Mouse (Mus musculus) frontal cortex, postnatal 14 days (tissue): ENCODE measurements around the gene Cd209d.
"Not testable (repeated sequence)": the region's sequence is repeated elsewhere in the genome, so short reads cannot be mapped to it uniquely, and the experiment has no call there.

ENCODE experiments used
- DNase-seq, 2 experiments: peaks; one replicate each; pipeline ENCODE4 v3.0.0; 2022; ENCODE audit warnings: low spot score in 2 of 2

Gene Cd209d

DNA sequence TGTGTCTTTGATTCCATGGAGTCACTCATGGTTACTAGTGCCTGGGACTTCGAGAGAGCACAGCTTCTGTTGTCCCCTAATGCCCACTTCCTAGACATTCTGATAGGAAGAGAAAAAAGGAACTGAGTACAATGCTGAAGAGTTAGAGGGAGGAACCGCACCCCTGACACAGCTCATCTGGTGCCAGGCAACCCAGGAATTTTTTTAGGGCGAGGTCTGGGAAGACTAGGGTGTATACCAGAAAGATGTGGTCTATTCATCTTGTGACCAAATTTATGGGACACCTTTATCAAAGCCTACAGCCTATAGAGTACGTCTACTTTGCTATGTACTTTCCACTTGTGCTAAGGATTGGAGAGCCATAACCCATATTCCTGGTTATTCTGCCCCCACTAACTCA lies at the start of gene Cd209d:
Gene Cd209d, minus strand, starts transcription at position 101 of the 400 bp plus-strand sequence.
- no peak for DNase-seq

DNA sequence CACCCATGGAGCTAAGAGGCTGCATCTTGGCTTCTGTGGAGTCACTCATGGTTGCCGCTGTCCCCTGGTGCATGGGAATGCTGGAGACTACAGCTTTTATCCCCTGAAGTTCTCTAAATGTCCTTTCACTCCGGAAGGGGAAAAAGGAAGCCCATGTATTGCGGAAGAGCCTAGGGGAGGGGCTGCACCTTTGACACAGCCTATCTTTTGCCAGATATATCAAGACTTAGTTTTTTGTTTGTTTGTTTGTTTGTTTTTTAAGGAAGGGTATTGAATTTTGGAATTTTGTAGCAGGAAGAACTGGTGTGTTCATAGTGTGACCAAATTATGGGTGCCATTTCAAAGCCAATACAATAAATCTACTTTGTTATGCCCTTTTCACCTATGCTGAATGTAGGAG lies 48.4 kb upstream of the Cd209d start, which contains the start of gene Cd209b:
Gene Cd209b, minus strand, starts transcription at position 101 of the 400 bp plus-strand sequence.
- no peak for DNase-seq

GRCm38 (mm10) chr8:3876121-3876520 lies 2.2 kb downstream of the Cd209d start:
- DNase-seq, result no peak

- DNase-seq, result not testable (repeated sequence)
Measured at GRCm38 (mm10) chr8:3862736-3863135, 15.6 kb downstream of the Cd209d start.

DNA sequence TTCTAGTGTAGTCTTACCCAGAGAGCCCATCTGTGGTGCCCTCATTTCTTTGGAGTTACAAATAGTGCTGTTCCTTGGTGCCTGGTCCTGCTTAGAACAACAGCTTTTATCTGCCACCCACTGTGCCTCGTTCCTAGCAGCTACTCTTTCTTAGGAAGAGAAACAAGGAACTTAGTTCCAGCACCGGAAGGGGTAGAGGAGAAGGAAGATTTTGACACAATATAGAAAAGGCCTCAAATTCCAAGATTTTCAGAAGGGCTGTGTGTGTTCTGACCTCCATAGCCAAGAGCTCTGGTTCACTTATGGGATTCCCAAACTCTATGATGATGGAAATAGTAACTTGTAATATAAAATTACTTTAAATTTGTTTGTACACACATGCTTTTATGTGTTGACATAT lies 24.1 kb downstream of the Cd209d start, which contains the start of gene Cd209e:
Gene Cd209e, minus strand, starts transcription at position 101 of the 400 bp plus-strand sequence.
- no peak for DNase-seq
